24 mouse cellular contexts compared by ENCODE assay signal in genomic region chr11:51315991-51316810, GRCm38 (mm10). TPM values are rescaled to one million over a fixed set of nuclear protein-coding genes. Genes with fewer than 3 reads are reported as not detected.
DNase-seq lines count a peak whose midpoint lies in the region; ATAC-seq and TF ChIP-seq lines count a peak whose summit lies in the region.
"Had no signal": no experiment of that assay in that cellular context is flagged by ENCODE, and none has a peak within 500 bp of the region (broad histone marks: within the 10 kb centered on the region; RNA-seq: fewer than 3 reads in every experiment).

No protein-coding gene starts in this region.

- H3K9ac ChIP-seq in hindbrain, postnatal 0 days (replicated peaks; ENCODE audit: low read length): no peak overlapping the region
- no peak overlapping the region for H3K9ac ChIP-seq in hindbrain, embryonic 13.5 days
- H3K9ac ChIP-seq: embryonic facial prominence, embryonic 13.5 days; forebrain, embryonic 13.5 days; limb, embryonic 12.5 days; liver, postnatal 0 days; neural tube, embryonic 12.5 days had no signal

- peak; percentile 38; the same call in 1 of the 2 replicates for ATAC-seq in hindbrain, postnatal 0 days
- no peak for ATAC-seq in hindbrain, embryonic 13.5 days (ENCODE audit: low FRiP score)
- ATAC-seq: activated CD4-positive, CD25-positive, alpha-beta regulatory T cell, adult 4 months; forebrain, embryonic 13.5 days; liver, postnatal 0 days; lung, postnatal 0 days had no signal

- no peak for TF ChIP-seq CTCF in hindbrain, postnatal 0 days (IDR thresholded peaks at IDR 0.05; ENCODE audit: low read depth)
- TF ChIP-seq CTCF in cerebellum, adult 2 months (IDR thresholded peaks at IDR 0.05; ENCODE audit: borderline replicate concordance, insufficient read depth, low read depth, low read length): no peak

- no peaks in the 10 kb centered on the region for H3K36me3 ChIP-seq in hindbrain, postnatal 0 days (ENCODE audit: insufficient read depth, low read length)
- H3K36me3 ChIP-seq in hindbrain, embryonic 13.5 days: no peaks in the 10 kb centered on the region
- H3K36me3 ChIP-seq: embryonic facial prominence, embryonic 13.5 days; limb, embryonic 12.5 days; midbrain, embryonic 10.5 days; neural tube, embryonic 12.5 days had no signal

- no peak overlapping the region for H3K4me3 ChIP-seq in hindbrain, postnatal 0 days (ENCODE audit: low read length)
- H3K4me3 ChIP-seq in hindbrain, embryonic 13.5 days: no peak overlapping the region
- H3K4me3 ChIP-seq in cerebellum, adult 2 months (replicated peaks; ENCODE audit: insufficient read depth, low read depth, low read length): no peak overlapping the region
- H3K4me3 ChIP-seq: embryonic facial prominence, embryonic 13.5 days; forebrain, embryonic 13.5 days; gastrocnemius, adult 2 months; layer of hippocampus, adult 2 months; limb, embryonic 12.5 days; midbrain, embryonic 10.5 days; neural tube, embryonic 12.5 days had no signal

- no peaks in the 10 kb centered on the region for H3K4me1 ChIP-seq in hindbrain, postnatal 0 days (ENCODE audit: insufficient read depth, low read length)
- no peaks in the 10 kb centered on the region for H3K4me1 ChIP-seq in hindbrain, embryonic 13.5 days (replicated peaks)
- H3K4me1 ChIP-seq in cerebellum, adult 2 months (ENCODE audit: control insufficient read depth, insufficient read depth, low read length): peaks cover 4% of the 10 kb centered on the region; the same call in 1 of the 2 replicates
- H3K4me1 ChIP-seq: forebrain, embryonic 13.5 days; neural tube, embryonic 12.5 days had no signal

- 63% methylated on average over 7 of the region's 7 CpGs for WGBS in hindbrain, postnatal 0 days
- 76% methylated on average over 7 of the region's 7 CpGs for WGBS in hindbrain, embryonic 13.5 days
- 33% methylated on average over 7 of the region's 7 CpGs for WGBS in cerebellum, adult 2 months

- no peak for TF ChIP-seq POLR2A in cerebellum, adult 2 months (IDR thresholded peaks at IDR 0.05; ENCODE audit: borderline replicate concordance, insufficient read depth, low read length)

- H3K27ac ChIP-seq in hindbrain, postnatal 0 days: no peak overlapping the region
- no peak overlapping the region for H3K27ac ChIP-seq in hindbrain, embryonic 13.5 days
- no peak overlapping the region for H3K27ac ChIP-seq in cerebellum, adult 2 months (ENCODE audit: insufficient read depth, low read length)
- H3K27ac ChIP-seq: embryonic facial prominence, embryonic 13.5 days; forebrain, embryonic 13.5 days; gastrocnemius, adult 2 months; kidney, postnatal 0 days; layer of hippocampus, adult 2 months; limb, embryonic 12.5 days; midbrain, embryonic 10.5 days; neural tube, embryonic 12.5 days had no signal

- H3K27me3 ChIP-seq in hindbrain, postnatal 0 days (ENCODE audit: insufficient read depth, low read length): no peaks in the 10 kb centered on the region
- no peaks in the 10 kb centered on the region for H3K27me3 ChIP-seq in hindbrain, embryonic 13.5 days
- H3K27me3 ChIP-seq in cerebellum, adult 2 months (ENCODE audit: control insufficient read depth, insufficient read depth, low read length): no peaks in the 10 kb centered on the region
- H3K27me3 ChIP-seq: embryonic facial prominence, embryonic 13.5 days; forebrain, embryonic 13.5 days; limb, embryonic 12.5 days; neural tube, embryonic 12.5 days had no signal

- 0 out of 2 replicates have a peak, but pooled peaks cover 2% of the 10 kb centered on the region for H3K9me3 ChIP-seq in hindbrain, postnatal 0 days (ENCODE audit: low read length)
- 0 out of 2 replicates have a peak, but pooled peaks cover 2% of the 10 kb centered on the region for H3K9me3 ChIP-seq in hindbrain, embryonic 13.5 days
- H3K9me3 ChIP-seq: midbrain, embryonic 10.5 days; neural tube, embryonic 12.5 days had no signal

- no peak overlapping the region for H3K4me2 ChIP-seq in hindbrain, postnatal 0 days (ENCODE audit: low read depth, low read length)
- no peak overlapping the region for H3K4me2 ChIP-seq in hindbrain, embryonic 13.5 days
- H3K4me2 ChIP-seq: embryonic facial prominence, embryonic 13.5 days; forebrain, embryonic 13.5 days; heart, embryonic 11.5 days; limb, embryonic 12.5 days; liver, embryonic 11.5 days; neural tube, embryonic 12.5 days had no signal

- DNase-seq in hindbrain, postnatal 0 days (ENCODE audit: low spot score): peak; percentile 33
- DNase-seq in cerebellum, adult 2 months: peak; percentile 30 to 55
- DNase-seq in cerebellum, adult 9-11 months: peak; percentile 41
- DNase-seq in retina, embryonic 14.5 days (ENCODE audit: low spot score): peak; percentile 85
- DNase-seq in kidney, postnatal 36 days: no peak
- no peak for DNase-seq in spleen, postnatal 14 days (ENCODE audit: low spot score in 2 of 2)
- DNase-seq: adrenal gland, adult 8-10 months; gastrocnemius, adult 2 months; kidney, adult 2 months; liver, postnatal 0 days had no signal

RNA-seq across cellular contexts. Expression of gene Col23a1, which starts 26.5 kb away (rescaled TPM):
- total RNA-seq in hindbrain, postnatal 0 days (2014; rRNA removed): 17.7 and 20.7 TPM in 2 replicates
- polyA plus RNA-seq in hindbrain, postnatal 0 days (2015; fragmentation: Nextera tagmentation; extraction: Ambion mirVana): 8.2 and 9.5 TPM in 2 replicates
- 6.9 and 7.1 TPM in 2 replicates for polyA plus RNA-seq in hindbrain, embryonic 13.5 days (2015; fragmentation: Nextera tagmentation; extraction: Ambion mirVana)
- polyA plus RNA-seq in cerebellum, adult 2 months (2012; rRNA removed): 5.3 and 6.6 TPM in 2 replicates

RNA-seq across cellular contexts. Expression of gene BC049762, which starts 53.4 kb away (rescaled TPM):
- total RNA-seq in hindbrain, postnatal 0 days (2014; rRNA removed): 0.29 TPM in 1 of 2 replicates, not detected in the other
- polyA plus RNA-seq in hindbrain, postnatal 0 days (2015; fragmentation: Nextera tagmentation; extraction: Ambion mirVana): 0.39 and 0.40 TPM in 2 replicates
- polyA plus RNA-seq in hindbrain, embryonic 13.5 days (2015; fragmentation: Nextera tagmentation; extraction: Ambion mirVana): 0.26 and 0.27 TPM in 2 replicates
- polyA plus RNA-seq in cerebellum, adult 2 months (2012; rRNA removed): 0.25 TPM in 1 of 2 replicates, not detected in the other
- total RNA-seq: gastrocnemius, adult 2 months; left cerebral cortex, postnatal 10 days; MEL had no signal
- polyA plus RNA-seq: activated CD4-positive, CD25-positive, alpha-beta regulatory T cell, adult 4 months had no signal

RNA-seq across cellular contexts. Expression of gene Clk4, which starts 54.7 kb away (rescaled TPM):
- total RNA-seq in hindbrain, postnatal 0 days (2014; rRNA removed): 57.6 and 58.3 TPM in 2 replicates
- 92.5 and 93.3 TPM in 2 replicates for polyA plus RNA-seq in hindbrain, postnatal 0 days (2015; fragmentation: Nextera tagmentation; extraction: Ambion mirVana)
- 147 and 150 TPM in 2 replicates for polyA plus RNA-seq in hindbrain, embryonic 13.5 days (2015; fragmentation: Nextera tagmentation; extraction: Ambion mirVana)
- polyA plus RNA-seq in cerebellum, adult 2 months (2012; rRNA removed): 196 and 201 TPM in 2 replicates

Comparison
In these comparisons a context has a peak if more than half of its experiments do, and no peak if none do; other contexts are left out.
1. DNase-seq: peak in hindbrain, postnatal 0 days (single experiment), cerebellum, adult 2 months (2 of 2), cerebellum, adult 9-11 months (single experiment) and retina, embryonic 14.5 days (single experiment); none in kidney, postnatal 36 days (0 of 2) and spleen, postnatal 14 days (0 of 2).